Mouse (Mus musculus): Measurements from ENCODE around the gene Nt5c. TPM values are rescaled to one million over a fixed set of nuclear protein-coding genes. Genes with fewer than 3 reads are reported as not detected.
"Not testable (repeated sequence)": the region's sequence is repeated elsewhere in the genome, so short reads cannot be mapped to it uniquely, and the experiment has no call there.

Gene Nt5c
- polyA plus RNA-seq, 1 experiment from 2014 or later = 107 TPM

DNA sequence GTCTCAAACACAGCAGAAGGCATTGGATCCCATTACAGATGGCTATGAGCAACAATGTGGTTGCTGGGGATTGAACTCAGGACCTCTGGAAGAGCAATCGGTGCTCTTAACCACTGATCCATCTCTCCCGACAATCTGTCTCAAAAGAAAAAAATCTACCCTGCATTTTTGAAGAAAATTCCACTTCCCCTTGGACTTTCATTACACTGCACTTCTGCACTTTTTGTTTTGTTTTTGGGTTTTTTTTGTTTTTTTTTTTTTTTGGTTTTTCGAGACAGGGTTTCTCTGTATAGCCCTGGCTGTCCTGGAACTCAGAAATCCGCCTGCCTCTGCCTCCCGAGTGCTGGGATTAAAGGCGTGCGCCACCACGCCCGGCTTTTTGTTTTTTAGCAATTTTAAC lies 4.9 kb upstream of the Nt5c start:
- not testable (repeated sequence) for H3K9me3 ChIP-seq (replicated peaks; ENCODE audit: control insufficient read depth, low read length); H3K9ac ChIP-seq (ENCODE audit: low read length); H3K4me3 ChIP-seq (ENCODE audit: low read depth, low read length); H3K27me3 ChIP-seq (replicated peaks; ENCODE audit: control insufficient read depth, insufficient read depth, low read length); H3K4me1 ChIP-seq (ENCODE audit: control insufficient read depth, insufficient read depth, low read length); DNase-seq (ENCODE audit: low spot score); ATAC-seq; H3K27ac ChIP-seq (ENCODE audit: low read depth, low read length); H3K4me2 ChIP-seq (ENCODE audit: low read length)
- peaks cover 53% of the 10 kb centered on the region for H3K36me3 ChIP-seq (ENCODE audit: control insufficient read depth, insufficient read depth, low read length)
- WGBS = 87% methylated on average over 9 of the region's 9 CpGs

DNA sequence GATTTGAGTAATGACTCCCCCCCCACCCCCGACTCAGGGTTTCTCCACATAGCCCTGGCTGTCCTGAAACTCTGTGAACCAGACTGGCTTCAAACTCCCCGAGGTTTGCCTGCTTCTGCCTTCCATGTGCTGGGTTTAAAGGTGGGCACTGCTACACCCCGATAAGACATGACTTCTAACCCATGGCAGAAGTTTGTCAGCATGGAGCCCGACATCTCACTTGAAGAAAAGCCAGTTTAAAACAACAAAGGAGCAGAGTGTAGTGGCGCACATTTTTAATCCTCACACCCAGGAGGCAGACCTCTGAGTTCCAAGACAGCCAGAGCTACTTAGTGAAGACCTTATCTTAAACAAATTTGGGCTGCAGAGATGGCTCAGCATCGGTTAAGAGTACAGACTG lies 725 bp upstream of the Nt5c start:
- H3K36me3 ChIP-seq (ENCODE audit: control insufficient read depth, insufficient read depth, low read length) = peaks cover 25% of the 10 kb centered on the region
- peak overlapping the region; percentile 82 for H3K4me2 ChIP-seq (ENCODE audit: low read length)
- H3K4me3 ChIP-seq (ENCODE audit: low read depth, low read length) = peak overlapping the region; percentile 67
- H3K9me3 ChIP-seq (replicated peaks; ENCODE audit: control insufficient read depth, low read length) = no peaks in the 10 kb centered on the region
- no peaks in the 10 kb centered on the region for H3K27me3 ChIP-seq (replicated peaks; ENCODE audit: control insufficient read depth, insufficient read depth, low read length)
- 38% methylated on average over 6 of the region's 6 CpGs for WGBS
- no peak overlapping the region for H3K27ac ChIP-seq (ENCODE audit: low read depth, low read length)
- no peak for ATAC-seq
- peak overlapping the region; percentile 74; the same call in 1 of the 2 replicates for H3K9ac ChIP-seq (ENCODE audit: low read length)
- no peak for DNase-seq (ENCODE audit: low spot score)
- peaks cover 10% of the 10 kb centered on the region; the same call in 1 of the 2 replicates for H3K4me1 ChIP-seq (ENCODE audit: control insufficient read depth, insufficient read depth, low read length)

DNA sequence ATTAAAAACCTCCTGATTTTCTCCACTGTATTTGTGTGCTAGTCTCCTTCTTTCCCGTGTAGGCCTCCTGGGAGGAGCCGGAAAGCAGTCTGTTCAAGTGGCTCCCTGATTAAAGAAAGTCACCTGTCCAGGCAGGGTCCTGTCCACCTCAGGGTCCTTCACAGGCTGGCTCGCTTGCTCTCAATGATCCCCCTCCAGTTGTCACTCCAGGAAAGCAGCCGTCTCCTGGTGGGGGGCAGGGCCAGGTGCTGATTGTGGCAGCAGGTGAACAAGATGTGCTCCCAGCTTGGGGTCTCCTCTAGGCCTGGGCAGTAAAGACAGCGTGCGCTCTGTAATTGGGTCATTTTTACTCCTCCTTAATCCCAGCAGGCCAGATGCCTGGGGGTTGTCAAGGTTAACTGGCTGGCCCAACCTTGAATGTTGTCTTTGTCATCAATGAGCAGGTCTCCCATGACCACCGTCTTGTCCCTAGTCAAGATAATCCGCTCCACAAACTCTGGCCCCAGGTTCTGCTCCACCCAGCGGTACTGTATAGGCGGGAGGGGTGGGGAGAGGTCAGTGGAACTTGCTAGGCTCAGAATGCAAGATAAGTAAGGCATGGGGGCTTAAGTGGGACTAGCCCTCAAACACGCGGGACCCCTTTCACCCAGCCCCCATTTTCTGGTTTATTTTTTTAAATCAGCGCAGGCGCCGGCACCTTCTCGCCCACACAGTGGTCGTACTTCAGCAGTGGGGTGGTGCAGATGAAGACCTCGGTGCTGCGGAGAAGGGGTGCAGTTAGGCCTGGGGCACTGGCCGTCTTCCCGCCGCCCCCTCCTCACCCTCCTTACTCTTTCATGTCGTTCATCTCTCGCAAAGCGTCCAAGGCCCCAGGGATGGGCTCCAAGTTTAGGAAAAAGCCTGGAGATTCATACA lies 964 bp downstream of the Nt5c start:
- no peaks in the 10 kb centered on the region for H3K27me3 ChIP-seq (replicated peaks; ENCODE audit: control insufficient read depth, insufficient read depth, low read length)
- H3K4me2 ChIP-seq (ENCODE audit: low read length) = peak overlapping the region; percentile 82
- 25% methylated on average over 25 of the region's 25 CpGs for WGBS
- no peak for DNase-seq (ENCODE audit: low spot score)
- peak overlapping the region; percentile 82; the same call in 1 of the 2 replicates for H3K27ac ChIP-seq (ENCODE audit: low read depth, low read length)
- peaks cover 10% of the 10 kb centered on the region; the same call in 1 of the 2 replicates for H3K4me1 ChIP-seq (ENCODE audit: control insufficient read depth, insufficient read depth, low read length)
- peak; percentile 57 for ATAC-seq
- H3K9me3 ChIP-seq (replicated peaks; ENCODE audit: control insufficient read depth, low read length) = no peaks in the 10 kb centered on the region
- H3K4me3 ChIP-seq (ENCODE audit: low read depth, low read length) = peak overlapping the region; percentile 67
- peaks cover 14% of the 10 kb centered on the region for H3K36me3 ChIP-seq (ENCODE audit: control insufficient read depth, insufficient read depth, low read length)
- H3K9ac ChIP-seq (ENCODE audit: low read length) = peak overlapping the region; percentile 74

DNA sequence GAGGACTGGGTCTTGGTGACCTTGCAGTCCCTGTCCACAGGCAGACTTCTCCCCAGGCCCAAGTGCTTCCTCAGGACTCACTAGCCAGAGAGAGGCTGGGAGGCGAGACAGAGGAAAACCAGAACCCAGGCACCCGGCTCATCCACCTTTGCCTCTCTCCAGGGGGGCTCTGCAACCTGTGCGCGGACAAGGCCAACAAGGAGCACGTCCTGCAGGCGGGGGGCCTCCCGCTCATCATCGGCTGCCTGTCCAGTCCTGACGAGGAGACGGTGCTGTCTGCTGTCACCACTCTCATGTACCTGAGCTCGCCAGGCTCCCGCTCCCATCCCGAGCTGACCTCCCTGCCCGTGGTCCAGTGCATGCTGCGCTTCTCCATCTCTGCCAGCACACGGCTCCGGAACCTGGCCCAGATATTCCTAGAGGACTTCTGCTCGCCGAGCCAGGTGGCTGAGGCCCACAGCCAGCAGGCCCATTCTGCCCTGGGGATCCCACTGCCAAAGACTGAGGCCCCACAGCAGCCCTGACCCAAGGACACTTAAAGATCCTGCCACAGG lies 3.0 kb downstream of the Nt5c start:
- Histone ChIP-seq H3K9ac (ENCODE audit: low read length) (no peak overlapping the region), H3K4me3 (ENCODE audit: low read depth, low read length) (no peak overlapping the region), H3K4me1 (ENCODE audit: control insufficient read depth, insufficient read depth, low read length) (peaks cover 10% of the 10 kb centered on the region; the same call in 1 of the 2 replicates), H3K27me3 (replicated peaks; ENCODE audit: control insufficient read depth, insufficient read depth, low read length) (no peaks in the 10 kb centered on the region), H3K36me3 (ENCODE audit: control insufficient read depth, insufficient read depth, low read length) (peaks cover 14% of the 10 kb centered on the region), H3K4me2 (ENCODE audit: low read length) (no peak overlapping the region), H3K9me3 (replicated peaks; ENCODE audit: control insufficient read depth, low read length) (no peaks in the 10 kb centered on the region), H3K27ac (ENCODE audit: low read depth, low read length) (no peak overlapping the region)
- WGBS = 86% methylated on average over 19 of the region's 19 CpGs
- DNase-seq (ENCODE audit: low spot score) (no peak), ATAC-seq (no peak)

DNA sequence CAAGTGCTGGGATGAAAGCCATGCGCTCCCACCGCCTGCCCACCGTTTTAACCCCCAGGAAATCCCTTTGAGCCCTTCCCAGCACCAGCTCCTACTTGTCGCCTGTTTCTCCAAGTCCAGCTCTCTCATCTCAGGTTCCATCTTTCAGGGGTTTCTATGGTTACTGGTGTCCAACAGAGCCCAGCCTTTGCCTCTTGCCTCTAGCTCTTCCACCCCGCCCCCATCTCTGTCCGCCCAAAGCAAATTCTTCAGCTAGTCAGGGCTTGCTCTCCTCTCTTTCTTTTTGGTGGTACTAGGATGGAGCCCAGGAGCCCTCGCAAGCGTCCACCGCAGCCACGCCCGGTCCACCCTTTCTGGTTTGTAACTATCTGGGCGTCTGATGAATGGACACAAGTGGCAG lies 6.5 kb downstream of the Nt5c start:
- 29% methylated on average over 12 of the region's 12 CpGs for WGBS
- Histone ChIP-seq H3K9me3 (replicated peaks; ENCODE audit: control insufficient read depth, low read length) (no peaks in the 10 kb centered on the region), H3K4me1 (ENCODE audit: control insufficient read depth, insufficient read depth, low read length) (no peaks in the 10 kb centered on the region), H3K27me3 (replicated peaks; ENCODE audit: control insufficient read depth, insufficient read depth, low read length) (no peaks in the 10 kb centered on the region), H3K4me3 (ENCODE audit: low read depth, low read length) (no peak overlapping the region), H3K4me2 (ENCODE audit: low read length) (no peak overlapping the region), H3K9ac (ENCODE audit: low read length) (no peak overlapping the region), H3K27ac (ENCODE audit: low read depth, low read length) (no peak overlapping the region; the same call in 1 of the 2 replicates), H3K36me3 (ENCODE audit: control insufficient read depth, insufficient read depth, low read length) (peaks cover 14% of the 10 kb centered on the region)
- DNase-seq (ENCODE audit: low spot score) = peak; percentile 47
- ATAC-seq = 0 out of 2 replicates have a peak, but pooled peaks have one; percentile 10

DNA sequence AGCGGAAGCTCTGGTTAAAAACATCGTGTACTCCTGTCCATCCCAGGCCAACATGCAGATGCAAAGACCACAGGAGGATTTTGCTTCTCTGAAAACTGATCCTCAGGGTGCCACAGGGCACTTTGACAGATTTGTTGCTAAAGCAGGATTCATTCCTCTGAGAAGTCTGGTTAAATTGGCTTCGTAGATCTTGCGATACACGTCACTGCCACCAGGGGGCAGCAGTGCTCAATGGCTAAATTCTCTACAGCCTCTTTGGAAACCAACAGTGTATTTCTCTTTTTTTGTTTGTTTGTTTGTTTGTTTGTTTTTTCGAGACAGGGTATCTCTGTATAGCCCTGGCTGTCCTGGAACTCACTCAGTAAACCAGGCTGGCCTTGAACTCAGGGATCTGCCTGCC lies 7.9 kb downstream of the Nt5c start:
- Histone ChIP-seq H3K9ac (ENCODE audit: low read length) (no peak overlapping the region), H3K27ac (ENCODE audit: low read depth, low read length) (no peak overlapping the region), H3K36me3 (ENCODE audit: control insufficient read depth, insufficient read depth, low read length) (peaks cover 4% of the 10 kb centered on the region; the same call in 1 of the 2 replicates), H3K4me1 (ENCODE audit: control insufficient read depth, insufficient read depth, low read length) (no peaks in the 10 kb centered on the region), H3K9me3 (replicated peaks; ENCODE audit: control insufficient read depth, low read length) (no peaks in the 10 kb centered on the region), H3K27me3 (replicated peaks; ENCODE audit: control insufficient read depth, insufficient read depth, low read length) (no peaks in the 10 kb centered on the region), H3K4me3 (ENCODE audit: low read depth, low read length) (no peak overlapping the region), H3K4me2 (ENCODE audit: low read length) (no peak overlapping the region)
- ATAC-seq (no peak), DNase-seq (ENCODE audit: low spot score) (peak; percentile 82)
- WGBS = 18% methylated on average over 6 of the region's 6 CpGs

DNA sequence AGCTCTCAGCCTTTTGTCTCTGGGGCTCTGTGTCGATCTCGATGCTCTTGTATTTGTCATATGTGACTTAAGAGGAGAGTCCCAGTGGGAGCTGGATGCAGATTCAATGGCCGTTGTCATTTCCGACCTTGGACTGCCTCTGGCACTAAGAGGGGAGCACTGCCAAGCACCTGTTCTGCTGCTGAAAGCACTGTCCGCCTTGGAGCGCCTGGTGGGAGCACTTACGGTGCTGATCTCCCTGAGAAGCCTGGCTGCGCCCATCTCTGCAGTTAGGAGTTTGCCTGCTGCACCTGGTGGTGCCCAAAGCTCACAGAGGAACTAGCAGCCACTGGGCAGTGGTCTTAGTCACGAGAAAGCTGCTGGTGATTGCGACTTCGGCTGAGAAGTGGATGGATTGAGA lies 8.4 kb downstream of the Nt5c start:
- Histone ChIP-seq H3K27ac (ENCODE audit: low read depth, low read length) (no peak overlapping the region), H3K9ac (ENCODE audit: low read length) (no peak overlapping the region), H3K27me3 (replicated peaks; ENCODE audit: control insufficient read depth, insufficient read depth, low read length) (no peaks in the 10 kb centered on the region), H3K4me2 (ENCODE audit: low read length) (no peak overlapping the region), H3K4me1 (ENCODE audit: control insufficient read depth, insufficient read depth, low read length) (no peaks in the 10 kb centered on the region), H3K4me3 (ENCODE audit: low read depth, low read length) (no peak overlapping the region), H3K9me3 (replicated peaks; ENCODE audit: control insufficient read depth, low read length) (no peaks in the 10 kb centered on the region), H3K36me3 (ENCODE audit: control insufficient read depth, insufficient read depth, low read length) (no peaks in the 10 kb centered on the region)
- 68% methylated on average over 11 of the region's 11 CpGs for WGBS
- ATAC-seq = no peak
- DNase-seq (ENCODE audit: low spot score) = no peak

DNA sequence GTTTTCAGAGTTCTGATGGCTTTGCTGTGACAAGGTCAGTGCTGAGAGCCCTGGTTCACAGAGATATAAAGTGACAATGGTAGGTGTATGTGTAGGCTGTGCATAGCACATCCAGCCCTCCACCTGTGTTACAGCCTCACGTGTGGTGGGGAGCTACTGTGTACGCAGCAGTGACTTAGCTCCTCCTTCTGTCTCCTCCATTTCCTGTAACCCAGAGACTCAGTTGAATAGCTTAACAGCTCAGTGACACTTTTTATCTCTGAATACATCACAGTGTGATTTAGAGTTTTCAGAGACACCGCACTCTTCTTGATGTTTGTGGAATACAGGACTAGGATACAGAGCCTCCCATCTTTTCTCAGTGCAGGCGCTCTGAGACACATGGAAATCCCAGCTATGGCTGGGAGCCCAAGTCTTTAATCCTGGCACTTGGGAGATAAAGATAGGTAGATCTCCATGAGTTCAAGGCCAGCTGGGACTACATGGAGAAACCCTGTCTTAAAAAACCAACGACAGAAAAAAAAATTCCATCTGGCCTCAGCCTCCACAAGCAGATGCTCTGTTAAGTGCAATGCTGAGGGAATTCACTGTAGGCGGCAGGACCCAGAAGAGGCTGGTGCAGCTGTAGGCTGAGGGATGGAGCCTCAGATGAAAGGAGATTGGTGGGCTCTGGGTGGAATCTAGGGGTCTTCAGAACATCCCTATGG lies 10.0 kb downstream of the Nt5c start:
- no peak for ATAC-seq

More for the DNA sequence above, 10.0 kb downstream of the Nt5c start:
- Histone ChIP-seq H3K4me2 (ENCODE audit: low read length) (no peak overlapping the region), H3K9ac (ENCODE audit: low read length) (no peak overlapping the region), H3K36me3 (ENCODE audit: control insufficient read depth, insufficient read depth, low read length) (no peaks in the 10 kb centered on the region), H3K4me1 (ENCODE audit: control insufficient read depth, insufficient read depth, low read length) (peaks cover 5% of the 10 kb centered on the region), H3K27ac (ENCODE audit: low read depth, low read length) (no peak overlapping the region), H3K4me3 (ENCODE audit: low read depth, low read length) (no peak overlapping the region), H3K9me3 (replicated peaks; ENCODE audit: control insufficient read depth, low read length) (no peaks in the 10 kb centered on the region), H3K27me3 (replicated peaks; ENCODE audit: control insufficient read depth, insufficient read depth, low read length) (no peaks in the 10 kb centered on the region)
- 86% methylated on average over 6 of the region's 6 CpGs for WGBS
- DNase-seq (ENCODE audit: low spot score) = no peak
